Mouse (Mus musculus): ENCODE measurements at regions not wholly inside any gene's neighbourhood (a gene's known extent, or its start where the extent isn't known, plus 50 kb on each side); places are given as distances from the start of the nearest gene placed in this dataset.
A peak's percentile ranks its signal among the peaks of the same experiment; 100 is the strongest.

DNA sequence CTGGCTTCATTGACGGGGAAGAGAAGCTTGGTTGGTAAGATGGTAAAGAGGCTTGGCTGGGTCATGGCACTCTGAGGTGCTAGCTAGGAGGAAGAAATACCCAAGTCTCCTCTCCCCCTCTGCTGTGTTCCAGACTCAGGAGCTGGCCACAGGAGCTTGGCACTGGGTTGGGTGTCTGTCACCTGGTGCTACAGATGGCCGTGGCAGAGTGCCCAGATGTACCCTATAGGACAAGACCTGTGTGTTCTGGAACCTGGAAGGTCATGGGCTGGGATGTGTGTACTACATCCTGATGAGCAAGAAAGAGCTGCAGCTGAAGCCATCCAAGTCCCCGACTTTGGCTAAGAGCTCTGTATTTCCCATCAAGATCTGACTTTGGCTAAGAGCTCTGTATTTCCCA is 72.4 kb downstream of the Nupl2 start:
- H3K9me3 ChIP-seq (replicated peaks) = no peaks in the 10 kb centered on the region
- no peaks in the 10 kb centered on the region for H3K36me3 ChIP-seq
- H3K27ac ChIP-seq = no peak overlapping the region
- no peak for DNase-seq (ENCODE audit: low spot score)
- 96% methylated on average over 3 of the region's 3 CpGs for WGBS
- no peaks in the 10 kb centered on the region for H3K27me3 ChIP-seq (ENCODE audit: low read depth, poor library complexity, severe bottlenecking)
- H3K4me3 ChIP-seq = no peak overlapping the region
- no peaks in the 10 kb centered on the region for H3K4me1 ChIP-seq

DNA sequence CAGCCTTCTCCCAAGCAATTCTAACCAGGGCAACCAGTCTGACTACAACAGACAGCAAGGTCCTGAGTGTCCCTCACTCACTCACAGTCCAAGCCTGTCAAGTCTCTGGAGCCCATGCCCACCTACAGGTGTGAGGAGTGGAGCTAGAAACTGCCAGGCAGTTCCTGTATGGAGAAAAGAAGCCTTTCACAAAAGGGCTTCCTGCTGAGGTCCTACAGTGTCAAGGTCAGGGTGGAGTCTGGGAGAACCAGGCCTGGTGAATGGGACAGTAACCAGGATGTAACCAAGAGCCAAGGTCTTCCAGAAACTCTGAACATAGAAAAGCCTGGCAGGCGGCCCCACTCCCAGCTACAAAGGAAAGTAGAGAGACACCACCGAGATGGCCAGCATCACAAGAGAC is 74.2 kb downstream of the Nupl2 start:
- Histone ChIP-seq H3K4me1 (no peaks in the 10 kb centered on the region), H3K4me3 (no peak overlapping the region), H3K36me3 (no peaks in the 10 kb centered on the region), H3K27me3 (ENCODE audit: low read depth, poor library complexity, severe bottlenecking) (no peaks in the 10 kb centered on the region), H3K9me3 (replicated peaks) (no peaks in the 10 kb centered on the region), H3K27ac (no peak overlapping the region)
- DNase-seq (ENCODE audit: low spot score) = no peak
- WGBS = 88% methylated on average over 2 of the region's 2 CpGs

- H3K4me3 ChIP-seq = no peak overlapping the region
- H3K36me3 ChIP-seq = no peaks in the 10 kb centered on the region
- no peaks in the 10 kb centered on the region for H3K27me3 ChIP-seq (ENCODE audit: low read depth, poor library complexity, severe bottlenecking)
- H3K9me3 ChIP-seq (replicated peaks) = no peaks in the 10 kb centered on the region
- WGBS = 84% methylated on average over 6 of the region's 6 CpGs
- no peaks in the 10 kb centered on the region for H3K4me1 ChIP-seq
- no peak for DNase-seq (ENCODE audit: low spot score)
- no peak overlapping the region for H3K27ac ChIP-seq
Measured at GRCm38 (mm10) chr5:24244211-24244610, 79.4 kb downstream of the Nupl2 start.

DNA sequence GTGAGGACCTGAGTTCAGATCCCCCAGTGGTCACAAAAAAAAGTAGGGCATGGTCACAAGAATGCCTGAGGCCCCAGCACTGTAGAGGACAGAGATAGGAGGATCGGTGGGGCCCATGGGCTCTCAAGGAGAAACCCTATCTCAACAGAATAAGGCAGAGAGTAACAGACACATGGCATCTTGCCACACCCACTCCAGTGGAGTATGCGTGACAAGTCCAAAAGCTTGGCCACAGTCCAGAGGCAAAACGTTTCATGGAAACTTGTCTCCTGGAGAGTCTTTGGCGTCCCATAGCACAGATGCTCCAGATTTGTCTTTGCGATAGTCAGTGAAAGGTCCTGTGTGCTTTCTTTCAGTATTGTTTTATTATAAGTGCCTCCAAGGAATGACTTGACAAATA is 90.7 kb downstream of the Nupl2 start:
- no peak overlapping the region for H3K27ac ChIP-seq
- H3K27me3 ChIP-seq (ENCODE audit: low read depth, poor library complexity, severe bottlenecking) = no peaks in the 10 kb centered on the region
- no peak for DNase-seq (ENCODE audit: low spot score)
- no peak overlapping the region for H3K4me3 ChIP-seq
- H3K9me3 ChIP-seq (replicated peaks) = no peaks in the 10 kb centered on the region
- H3K36me3 ChIP-seq = no peaks in the 10 kb centered on the region
- 88% methylated on average over 5 of the region's 5 CpGs for WGBS
- H3K4me1 ChIP-seq = no peaks in the 10 kb centered on the region

- no peak overlapping the region for H3K27ac ChIP-seq
- peaks cover 18% of the 10 kb centered on the region for H3K4me1 ChIP-seq
- no peaks in the 10 kb centered on the region for H3K36me3 ChIP-seq
- no peaks in the 10 kb centered on the region for H3K27me3 ChIP-seq (ENCODE audit: low read depth, poor library complexity, severe bottlenecking)
- H3K4me3 ChIP-seq = no peak overlapping the region
- 19% methylated on average over 7 of the region's 7 CpGs for WGBS
- DNase-seq (ENCODE audit: low spot score) = peak; percentile 72
- H3K9me3 ChIP-seq (replicated peaks) = no peaks in the 10 kb centered on the region
Measured at GRCm38 (mm10) chr5:24261098-24261497, 90.3 kb downstream of the Kcnh2 start.

- Histone ChIP-seq H3K27ac (no peak overlapping the region), H3K4me1 (peaks cover 24% of the 10 kb centered on the region), H3K27me3 (ENCODE audit: low read depth, poor library complexity, severe bottlenecking) (no peaks in the 10 kb centered on the region), H3K4me3 (no peak overlapping the region), H3K9me3 (replicated peaks) (no peaks in the 10 kb centered on the region), H3K36me3 (no peaks in the 10 kb centered on the region)
- WGBS = 12% methylated on average over 11 of the region's 11 CpGs
- DNase-seq (ENCODE audit: low spot score) = peak; percentile 37
Measured at GRCm38 (mm10) chr5:24262146-24262545, 89.3 kb downstream of the Kcnh2 start.

DNA sequence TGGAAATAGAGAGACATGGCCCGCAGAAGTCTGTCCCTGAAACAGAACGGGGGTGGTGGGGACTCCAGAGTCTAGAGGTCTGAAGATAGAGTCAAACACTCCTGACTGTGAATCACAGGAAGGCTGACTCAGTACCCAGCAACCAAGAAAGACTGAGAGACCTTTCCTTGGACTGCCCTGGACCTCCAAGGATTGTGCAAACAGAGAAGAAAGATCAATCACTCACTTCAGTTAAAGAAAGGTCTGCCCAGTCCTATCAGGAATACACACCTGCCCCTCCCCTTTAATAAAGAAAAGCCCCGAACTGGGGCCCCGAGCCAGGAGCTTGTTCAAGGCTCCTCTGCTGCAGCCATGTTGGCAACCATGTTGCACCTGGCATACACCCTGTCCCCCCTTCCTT is 87.3 kb downstream of the Kcnh2 start:
- Histone ChIP-seq H3K27me3 (ENCODE audit: low read depth, poor library complexity, severe bottlenecking) (no peaks in the 10 kb centered on the region), H3K4me1 (peaks cover 24% of the 10 kb centered on the region), H3K36me3 (no peaks in the 10 kb centered on the region), H3K27ac (no peak overlapping the region), H3K4me3 (no peak overlapping the region), H3K9me3 (replicated peaks) (no peaks in the 10 kb centered on the region)
- WGBS = 76% methylated on average over 4 of the region's 4 CpGs
- DNase-seq (ENCODE audit: low spot score) = no peak

- Histone ChIP-seq H3K27me3 (ENCODE audit: low read depth, poor library complexity, severe bottlenecking) (no peaks in the 10 kb centered on the region), H3K9me3 (replicated peaks) (no peaks in the 10 kb centered on the region), H3K36me3 (no peaks in the 10 kb centered on the region), H3K4me1 (peaks cover 24% of the 10 kb centered on the region), H3K27ac (no peak overlapping the region), H3K4me3 (no peak overlapping the region)
- WGBS = 89% methylated on average over 3 of the region's 3 CpGs
- no peak for DNase-seq (ENCODE audit: low spot score)
Measured at GRCm38 (mm10) chr5:24265431-24265830, 86.0 kb downstream of the Kcnh2 start.

DNA sequence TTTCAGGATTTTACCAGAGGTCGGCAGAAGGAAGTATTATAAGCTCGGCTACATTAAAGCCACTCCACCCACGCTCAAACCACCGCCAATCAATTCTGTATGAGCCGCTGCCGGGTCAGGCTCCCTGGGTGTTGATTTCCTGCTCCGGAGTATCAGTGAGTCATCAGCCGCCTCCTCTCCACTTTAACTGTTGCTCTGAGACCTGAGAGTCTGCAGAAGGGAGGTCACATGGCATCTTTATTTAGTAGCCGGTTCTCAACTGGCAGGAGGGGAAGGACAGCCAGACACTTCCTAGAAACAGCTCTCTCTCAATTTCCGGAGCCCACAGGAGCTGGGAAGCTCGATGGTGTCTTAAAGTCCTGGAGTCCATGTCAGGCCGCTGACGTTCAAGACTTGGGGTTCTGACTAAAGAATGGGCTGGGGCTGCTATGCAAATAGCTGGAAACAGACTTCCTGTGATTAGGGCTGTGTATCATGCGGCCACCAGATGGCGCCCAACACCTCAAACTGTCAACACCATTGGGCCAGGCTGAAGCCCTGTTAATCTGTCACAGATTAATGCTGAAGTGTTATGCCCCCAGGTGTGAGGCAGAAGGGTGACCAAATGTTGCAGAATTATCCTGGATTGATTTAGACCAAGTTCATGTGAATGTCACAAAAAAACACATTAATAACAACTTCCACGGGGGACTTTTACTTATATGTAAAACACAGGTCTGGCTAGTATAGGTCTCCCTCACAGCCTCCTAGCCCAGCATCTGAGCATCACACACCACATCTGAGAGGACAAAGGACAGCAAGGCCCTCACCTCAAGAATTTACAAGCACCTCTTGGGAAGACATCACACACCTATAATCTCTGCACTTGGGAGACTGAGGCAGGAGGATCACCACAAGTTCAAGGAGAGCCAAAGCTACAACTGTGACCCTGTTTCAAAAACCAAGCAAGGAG is 84.8 kb downstream of the Kcnh2 start:
- no peaks in the 10 kb centered on the region for H3K9me3 ChIP-seq (replicated peaks)
- no peaks in the 10 kb centered on the region for H3K36me3 ChIP-seq
- 0 out of 2 replicates have a peak overlapping the region, but pooled peaks have one; percentile 50 for H3K27ac ChIP-seq
- WGBS = 14% methylated on average over 16 of the region's 16 CpGs
- peak overlapping the region; percentile 43 for H3K4me3 ChIP-seq
- DNase-seq (ENCODE audit: low spot score) = peak; percentile 92
- no peaks in the 10 kb centered on the region for H3K27me3 ChIP-seq (ENCODE audit: low read depth, poor library complexity, severe bottlenecking)
- peaks cover 22% of the 10 kb centered on the region for H3K4me1 ChIP-seq

Measured in limb, embryonic 10.5 days (tissue).